Mouse (Mus musculus) CH12.LX (cell line): ENCODE results near the gene Bud13.

Source experiments
- CHD2 ChIP-seq: IDR thresholded peaks from 2 replicates; pipeline ENCODE4 v1.6.1; 2011; ENCODE audit warnings: low read length, improper control_type of control experiment
- CTCF ChIP-seq, 2 experiments: IDR thresholded peaks in 1 of 2; conservative IDR thresholded peaks in 1 of 2; 2 replicates each; pipeline ENCODE4 v1.5.1; 2011 to 2012; ENCODE audit warnings: low read depth in 2 of 2, low read length in 2 of 2, improper control_type of control experiment in 1 of 2, inconsistent platforms in 1 of 2, mild to moderate bottlenecking in 1 of 2, moderate library complexity in 1 of 2
- MAFK ChIP-seq: IDR thresholded peaks from 2 replicates; pipeline ENCODE4 v1.6.1; 2011; ENCODE audit warnings: low read length, improper control_type of control experiment; ENCODE audit not compliant: insufficient replicate concordance

DNA sequence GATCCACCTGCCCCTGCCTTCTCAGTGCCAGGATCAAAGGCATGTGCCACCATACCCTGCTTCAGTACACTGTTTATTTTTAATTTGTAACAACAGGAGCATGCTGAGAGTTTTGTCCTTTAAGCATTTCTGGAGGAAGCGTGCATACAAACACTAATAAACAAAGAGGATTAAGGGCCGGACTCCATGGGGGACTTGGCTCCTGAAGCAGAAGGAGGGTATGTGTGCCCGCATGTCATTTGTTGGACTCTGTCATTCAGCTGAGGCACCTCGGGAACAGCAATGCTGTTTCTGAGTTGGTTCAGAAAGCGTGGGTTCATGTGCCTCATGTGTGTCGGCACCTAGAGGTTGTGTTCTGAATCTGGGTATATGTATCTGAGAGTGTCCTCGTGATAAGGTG is 54.5 kb downstream of the Bud13 start:
- TF ChIP-seq CTCF (conservative IDR thresholded peaks at IDR 0.05 in 1 of 2, IDR thresholded peaks at IDR 0.05 in 1 of 2; ENCODE audit: low read depth in 2 of 2, low read length in 2 of 2), result no peak
- TF ChIP-seq CHD2, result no peak
- TF ChIP-seq MAFK, result no peak
